Mouse (Mus musculus): Measurements from ENCODE around the gene Hsd17b11. TPM values are rescaled to one million over a fixed set of nuclear protein-coding genes. Genes with fewer than 3 reads are reported as not detected.
A peak's percentile ranks its signal among the peaks of the same experiment; 100 is the strongest.

Hsd17b11 gene
- polyA plus RNA-seq (2017; shearing (Covaris generic)), result 1 to 10 TPM; 2.9 to 3.9 TPM

GRCm38 (mm10) chr5:104021597-104022378 is at the start of gene Hsd17b11:
Gene Hsd17b11 (minus strand): TSS chr5:104021919.
- ATAC-seq, result peak; percentile 77

- no peak for ATAC-seq
Measured at GRCm38 (mm10) chr5:104071048-104071447, 49.3 kb upstream of the Hsd17b11 start.

GRCm38 (mm10) chr5:104068751-104069150 is 47.0 kb upstream of the Hsd17b11 start:
- ATAC-seq, result peak; percentile 57

- ATAC-seq, result no peak
Measured at GRCm38 (mm10) chr5:104062773-104063551, 41.2 kb upstream of the Hsd17b11 start.

- no peak for ATAC-seq
Measured at GRCm38 (mm10) chr5:104061936-104062772, 40.4 kb upstream of the Hsd17b11 start.

- no peak for ATAC-seq
Measured at GRCm38 (mm10) chr5:104060429-104060828, 38.7 kb upstream of the Hsd17b11 start.

- no peak for ATAC-seq
Measured at GRCm38 (mm10) chr5:104059628-104060027, 37.9 kb upstream of the Hsd17b11 start.

- ATAC-seq, result no peak
Measured at GRCm38 (mm10) chr5:104058021-104058420, 36.3 kb upstream of the Hsd17b11 start.

- ATAC-seq, result no peak
Measured at GRCm38 (mm10) chr5:104056295-104056694, 34.6 kb upstream of the Hsd17b11 start.

GRCm38 (mm10) chr5:104055816-104056215 is 34.1 kb upstream of the Hsd17b11 start:
- ATAC-seq, result no peak

- no peak for ATAC-seq
Measured at GRCm38 (mm10) chr5:104054938-104055337, 33.2 kb upstream of the Hsd17b11 start.

- no peak for ATAC-seq
Measured at GRCm38 (mm10) chr5:104052956-104053355, 31.2 kb upstream of the Hsd17b11 start.

GRCm38 (mm10) chr5:104048139-104048538 is 26.4 kb upstream of the Hsd17b11 start:
- ATAC-seq, result no peak

GRCm38 (mm10) chr5:104047200-104048105 is 25.7 kb upstream of the Hsd17b11 start:
- ATAC-seq, result no peak

GRCm38 (mm10) chr5:104046256-104047199 is 24.8 kb upstream of the Hsd17b11 start, which contains the start of gene Nudt9:
Gene Nudt9 (plus strand): TSS chr5:104046306.
- ATAC-seq, result peak; percentile 95

GRCm38 (mm10) chr5:104043704-104044103 is 22.0 kb upstream of the Hsd17b11 start:
- ATAC-seq, result no peak

- no peak for ATAC-seq
Measured at GRCm38 (mm10) chr5:104042906-104043305, 21.2 kb upstream of the Hsd17b11 start.

- peak; percentile 54 for ATAC-seq
Measured at GRCm38 (mm10) chr5:104039154-104039932, 17.6 kb upstream of the Hsd17b11 start.

GRCm38 (mm10) chr5:104036686-104037085 is 15.0 kb upstream of the Hsd17b11 start:
- ATAC-seq, result no peak

GRCm38 (mm10) chr5:104035824-104036223 is 14.1 kb upstream of the Hsd17b11 start:
- ATAC-seq, result no peak
